Mouse (Mus musculus): Measurements from ENCODE around the gene Rgl1.

Rgl1 gene

GRCm38 (mm10) chr1:152587431-152587830, 178.7 kb downstream of the Rgl1 start:
- DNase-seq (ENCODE audit: low spot score) = no peak

- no peak for DNase-seq (ENCODE audit: low spot score)
Observed at GRCm38 (mm10) chr1:152585385-152585984, 180.7 kb downstream of the Rgl1 start.

DNA sequence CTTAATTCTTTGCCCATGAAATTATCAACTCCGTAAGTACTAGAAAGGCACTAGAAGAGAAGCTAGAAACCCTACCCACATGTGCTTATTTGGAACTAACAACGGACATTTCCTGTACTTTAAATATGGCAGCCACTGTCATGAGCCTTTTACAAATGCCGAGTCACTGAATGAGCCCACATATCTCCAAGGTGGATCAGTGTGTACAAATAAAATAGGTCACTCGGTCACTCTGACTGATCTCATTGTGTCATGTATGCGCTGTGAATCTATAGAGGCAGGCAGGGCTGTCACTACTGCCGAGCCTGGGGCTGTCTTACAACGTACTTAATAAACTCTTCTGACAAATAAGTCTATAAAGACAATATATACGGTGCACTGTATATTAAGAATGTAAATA, 181.2 kb downstream of the Rgl1 start:
- no peak for DNase-seq (ENCODE audit: low spot score)

- DNase-seq (ENCODE audit: low spot score) = peak; percentile 60
Observed at GRCm38 (mm10) chr1:152581127-152581905, 184.8 kb downstream of the Rgl1 start.

DNA sequence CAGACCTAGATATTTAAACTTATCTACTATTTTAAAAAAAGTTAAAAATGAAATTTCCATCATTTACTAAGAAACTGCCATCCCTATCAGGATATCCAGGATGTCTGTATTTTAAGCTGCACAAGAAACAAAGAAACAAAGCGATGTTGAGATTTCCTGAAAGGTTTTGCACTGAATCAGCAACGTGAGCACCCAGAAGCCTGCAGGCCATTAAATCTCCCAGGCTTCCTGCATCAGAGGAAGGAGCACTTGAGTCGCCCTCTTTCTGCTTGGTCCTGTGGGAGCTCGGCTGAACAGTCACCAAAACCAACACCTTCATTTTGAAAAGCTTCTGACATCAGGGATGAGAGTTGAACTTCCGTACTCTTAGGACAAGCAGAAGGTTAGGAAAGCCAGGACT, 187.2 kb downstream of the Rgl1 start:
- DNase-seq (ENCODE audit: low spot score) = no peak

- DNase-seq (ENCODE audit: low spot score) = no peak
Observed at GRCm38 (mm10) chr1:152578108-152578721, 187.9 kb downstream of the Rgl1 start.

DNA sequence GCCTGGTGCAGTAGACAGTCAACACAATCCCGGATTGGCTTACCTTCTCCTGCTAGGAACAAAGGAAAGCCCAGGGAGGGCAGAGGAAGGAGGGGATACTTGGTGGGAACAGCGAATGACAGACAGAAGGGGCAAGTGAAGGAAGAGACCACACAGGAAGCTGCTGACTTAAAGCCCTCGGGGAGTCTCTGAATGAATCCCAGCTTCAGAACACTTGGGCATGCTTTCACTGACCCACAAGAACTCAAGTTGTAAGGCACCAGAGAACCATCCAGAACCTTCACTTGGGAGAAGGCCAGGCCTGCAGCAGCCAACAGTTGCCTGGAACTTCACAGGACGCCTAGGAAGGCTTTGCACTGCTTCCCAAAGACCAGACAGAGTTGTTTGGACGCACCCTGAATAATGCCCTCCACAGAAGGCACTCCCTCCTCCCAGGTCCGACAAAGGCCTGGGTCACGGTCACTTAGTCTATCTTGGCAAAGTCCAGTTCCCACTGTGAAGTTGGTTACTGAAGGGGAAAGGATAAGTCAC, 189.5 kb downstream of the Rgl1 start:
- DNase-seq (ENCODE audit: low spot score) = no peak

DNA sequence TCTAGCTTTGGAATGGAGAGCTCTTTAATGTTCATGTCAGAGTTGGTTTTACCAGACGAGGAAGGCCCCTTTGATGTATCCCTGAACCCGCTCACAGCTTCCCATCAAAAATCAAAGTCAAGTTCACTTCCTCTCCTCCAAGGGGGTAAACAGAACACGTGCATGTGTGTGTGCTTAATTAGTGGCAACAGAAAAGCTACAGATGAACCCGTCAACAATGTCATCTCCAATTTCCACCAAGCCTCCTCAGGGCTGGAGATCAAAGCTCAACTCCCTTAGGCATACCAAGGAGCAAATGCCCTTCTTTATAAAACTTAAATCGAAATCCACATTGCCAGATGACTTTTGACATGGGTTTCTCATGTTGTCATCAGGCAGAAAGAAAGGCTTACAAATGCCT, 191.1 kb downstream of the Rgl1 start:
- DNase-seq (ENCODE audit: low spot score) = no peak

GRCm38 (mm10) chr1:152573470-152574059, 192.6 kb downstream of the Rgl1 start:
- peak; percentile 89 for DNase-seq (ENCODE audit: low spot score)

DNA sequence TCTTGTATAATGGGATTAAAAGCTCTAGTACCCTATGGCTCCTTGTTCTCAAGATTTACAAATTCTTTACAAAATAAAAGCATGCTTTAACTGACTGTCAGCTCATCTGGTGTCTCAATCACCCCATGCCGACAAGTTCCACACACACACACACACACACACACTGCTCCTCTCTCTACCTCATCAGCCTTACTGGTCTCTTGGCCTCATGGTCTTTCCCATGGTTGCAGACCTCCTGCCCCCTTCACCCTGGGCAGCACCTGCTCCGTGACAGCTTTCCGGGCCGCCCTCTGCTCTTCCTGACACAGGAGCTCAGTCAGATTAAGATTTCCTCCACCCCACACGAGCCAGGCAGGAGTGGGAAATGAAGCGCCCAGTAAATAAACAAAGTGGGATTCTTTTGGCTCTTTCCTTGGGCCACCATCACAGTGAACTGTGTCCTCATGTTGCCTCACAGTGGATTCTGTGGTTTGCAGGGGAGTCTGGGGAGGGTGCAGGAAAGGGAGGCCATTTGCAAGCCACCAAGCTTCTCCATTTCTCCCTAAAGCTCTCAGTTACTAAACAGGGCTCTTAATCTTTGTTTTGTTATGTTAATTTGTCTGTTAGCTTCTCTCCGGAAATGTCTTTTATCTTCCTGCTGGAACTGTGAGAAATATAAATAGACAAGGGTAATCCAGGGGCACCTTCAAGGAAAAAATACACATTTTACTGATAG, 193.2 kb downstream of the Rgl1 start:
- no peak for DNase-seq (ENCODE audit: low spot score)

DNA sequence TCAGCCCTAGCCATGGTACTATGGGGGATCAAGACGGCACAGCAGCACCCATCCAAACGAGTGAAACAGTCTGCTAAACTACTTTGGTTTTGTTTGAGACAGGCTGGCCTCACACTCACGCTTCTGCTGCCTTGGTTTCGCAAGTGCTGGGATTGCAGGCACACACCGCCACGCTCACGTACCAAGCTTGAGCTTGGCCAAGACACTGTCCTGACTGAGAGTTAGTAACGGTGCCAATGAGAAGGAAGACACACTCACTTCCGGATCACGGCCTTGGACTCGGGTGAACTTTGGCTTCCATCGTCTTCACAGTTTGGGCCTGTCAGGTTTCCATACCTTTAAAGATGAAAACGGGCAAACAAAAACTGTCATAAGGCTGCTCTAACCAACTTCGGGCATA, 194.8 kb downstream of the Rgl1 start:
- DNase-seq (ENCODE audit: low spot score) = peak; percentile 58

GRCm38 (mm10) chr1:152570681-152571080, 195.5 kb downstream of the Rgl1 start:
- DNase-seq (ENCODE audit: low spot score) = no peak

GRCm38 (mm10) chr1:152563282-152563681, 202.9 kb downstream of the Rgl1 start:
- DNase-seq (ENCODE audit: low spot score) = no peak

GRCm38 (mm10) chr1:152562877-152563276, 203.3 kb downstream of the Rgl1 start:
- DNase-seq (ENCODE audit: low spot score) = no peak

GRCm38 (mm10) chr1:152560477-152560876, 205.7 kb downstream of the Rgl1 start:
- peak; percentile 85 for DNase-seq (ENCODE audit: low spot score)

DNA sequence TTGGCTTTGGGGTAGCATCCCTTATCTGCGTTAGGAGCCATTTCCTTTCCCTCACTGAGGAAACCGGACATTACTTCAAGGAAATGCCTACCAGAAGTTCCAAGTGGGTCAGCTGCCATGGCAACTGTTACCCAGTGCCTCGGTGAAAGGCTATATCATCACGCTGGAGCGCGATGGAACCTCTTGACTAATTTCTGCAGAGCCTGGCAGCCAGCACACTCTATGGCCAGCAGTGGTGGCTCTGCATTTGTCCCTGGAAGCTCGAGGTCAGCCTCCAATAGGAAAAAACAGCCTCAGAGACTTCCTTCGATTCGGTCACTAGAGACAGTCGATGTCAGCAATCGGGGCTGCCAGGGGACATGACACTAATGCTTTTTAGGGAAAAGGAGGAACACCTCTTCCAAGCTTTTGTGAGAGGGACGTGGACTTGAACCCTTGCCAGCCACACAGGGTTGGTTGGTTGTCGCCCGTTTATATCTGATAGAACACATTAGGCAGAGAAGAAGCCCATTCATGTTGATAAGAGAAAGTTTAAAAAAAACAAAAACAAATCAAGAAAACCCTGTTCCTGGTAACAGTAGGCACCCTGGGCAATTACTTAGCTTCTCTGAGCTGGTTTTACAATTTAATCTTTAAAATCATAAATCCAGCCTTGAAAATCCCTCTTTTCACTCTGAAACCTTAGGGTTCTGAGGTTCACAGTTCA, 209.4 kb downstream of the Rgl1 start:
- peak; percentile 87 for DNase-seq (ENCODE audit: low spot score)

GRCm38 (mm10) chr1:152555944-152556573, 210.1 kb downstream of the Rgl1 start:
- DNase-seq (ENCODE audit: low spot score) = peak; percentile 87

DNA sequence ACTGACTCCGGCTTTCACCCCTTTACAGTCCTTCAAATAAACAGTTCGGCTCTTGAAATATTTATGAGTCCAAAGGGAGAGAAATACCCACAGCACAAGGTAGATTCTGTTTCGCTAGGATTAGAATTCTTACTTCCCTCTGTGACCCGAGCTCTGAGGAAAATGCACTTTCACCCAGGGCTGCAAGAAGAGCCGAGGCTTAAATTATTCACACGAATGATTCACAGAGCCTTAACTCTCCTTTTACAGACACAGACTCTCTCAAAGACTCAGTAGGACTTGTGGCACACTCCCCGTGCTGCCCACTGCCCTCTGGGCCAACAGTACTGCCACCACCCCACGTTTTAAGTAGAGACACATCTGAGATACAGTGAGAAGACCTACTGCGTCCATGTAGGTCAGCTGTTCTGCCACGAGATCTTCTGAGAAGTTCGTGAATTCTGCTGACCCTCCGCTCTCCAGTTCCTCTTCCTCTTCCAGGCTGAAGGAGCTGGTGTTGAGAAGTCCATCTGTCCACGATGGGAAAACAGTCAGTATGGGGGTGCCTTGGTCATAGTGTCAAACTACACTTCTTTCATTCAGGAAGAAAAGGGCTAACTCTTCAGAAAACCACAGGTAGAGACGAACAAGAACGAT, 212.1 kb downstream of the Rgl1 start:
- no peak for DNase-seq (ENCODE audit: low spot score)

- DNase-seq (ENCODE audit: low spot score) = no peak
Observed at GRCm38 (mm10) chr1:152550973-152551372, 215.2 kb downstream of the Rgl1 start.

DNA sequence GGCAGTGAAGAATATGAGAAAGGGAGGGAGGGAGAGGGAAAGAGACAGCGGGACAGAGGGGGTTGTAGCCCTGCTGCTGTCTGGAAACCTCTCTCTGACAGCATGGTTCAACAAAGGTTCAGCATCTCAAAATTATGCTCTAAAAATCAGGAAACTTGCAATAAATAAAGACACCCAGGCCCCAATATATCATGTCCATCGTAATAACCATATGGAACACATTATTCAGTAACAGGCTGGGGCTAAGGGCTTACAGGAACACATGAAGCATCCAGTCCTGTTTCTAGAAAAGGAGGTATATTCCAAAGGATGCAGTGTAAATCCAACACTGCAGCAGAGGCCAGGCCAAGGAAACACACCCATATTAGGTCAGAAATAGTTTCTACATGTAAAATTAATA, 215.6 kb downstream of the Rgl1 start:
- DNase-seq (ENCODE audit: low spot score) = no peak

All from adipocyte (in vitro differentiated cells).